Mouse (Mus musculus): ENCODE measurements around the gene Ugt2b34. TPM values are rescaled to one million over a fixed set of nuclear protein-coding genes. Genes with fewer than 3 reads are reported as not detected.

Gene Ugt2b34
- total and polyA plus RNA-seq, 2 experiments from 2014 or later, result not detected

- 88% methylated on average over 1 of the region's 1 CpGs for WGBS
- ATAC-seq (ENCODE audit: low FRiP score), result no peak
- Histone ChIP-seq H3K9me3 (ENCODE audit: low read length) (0 out of 2 replicates have a peak, but pooled peaks cover 5% of the 10 kb centered on the region), H3K27me3 (ENCODE audit: insufficient read depth, low read length) (no peaks in the 10 kb centered on the region), H3K4me2 (ENCODE audit: low read depth, low read length, poor library complexity, severe bottlenecking) (no peak overlapping the region), H3K4me1 (ENCODE audit: insufficient read depth, low read length) (no peaks in the 10 kb centered on the region), H3K9ac (replicated peaks; ENCODE audit: low read length, poor library complexity, severe bottlenecking) (no peak overlapping the region), H3K36me3 (ENCODE audit: insufficient read depth, low read length) (no peaks in the 10 kb centered on the region), H3K27ac (ENCODE audit: low read depth, low read length) (no peak overlapping the region), H3K4me3 (ENCODE audit: low read depth, low read length) (no peak overlapping the region)
- DNase-seq (ENCODE audit: low spot score), result no peak
- TF ChIP-seq CTCF (IDR thresholded peaks at IDR 0.05), result no peak
Measured at GRCm38 (mm10) chr5:86889933-86890332, 16.8 kb downstream of the Ugt2b34 start.

GRCm38 (mm10) chr5:86888420-86888819, 18.3 kb downstream of the Ugt2b34 start:
- Histone ChIP-seq H3K36me3 (ENCODE audit: insufficient read depth, low read length) (no peaks in the 10 kb centered on the region), H3K9ac (replicated peaks; ENCODE audit: low read length, poor library complexity, severe bottlenecking) (no peak overlapping the region), H3K27ac (ENCODE audit: low read depth, low read length) (no peak overlapping the region), H3K4me3 (ENCODE audit: low read depth, low read length) (no peak overlapping the region), H3K4me1 (ENCODE audit: insufficient read depth, low read length) (no peaks in the 10 kb centered on the region), H3K4me2 (ENCODE audit: low read depth, low read length, poor library complexity, severe bottlenecking) (no peak overlapping the region), H3K27me3 (ENCODE audit: insufficient read depth, low read length) (no peaks in the 10 kb centered on the region), H3K9me3 (ENCODE audit: low read length) (no peaks in the 10 kb centered on the region)
- DNase-seq (ENCODE audit: low spot score), result no peak
- ATAC-seq (ENCODE audit: low FRiP score), result no peak
- TF ChIP-seq CTCF (IDR thresholded peaks at IDR 0.05), result no peak
- WGBS, result 84% methylated on average over 1 of the region's 1 CpGs

DNA sequence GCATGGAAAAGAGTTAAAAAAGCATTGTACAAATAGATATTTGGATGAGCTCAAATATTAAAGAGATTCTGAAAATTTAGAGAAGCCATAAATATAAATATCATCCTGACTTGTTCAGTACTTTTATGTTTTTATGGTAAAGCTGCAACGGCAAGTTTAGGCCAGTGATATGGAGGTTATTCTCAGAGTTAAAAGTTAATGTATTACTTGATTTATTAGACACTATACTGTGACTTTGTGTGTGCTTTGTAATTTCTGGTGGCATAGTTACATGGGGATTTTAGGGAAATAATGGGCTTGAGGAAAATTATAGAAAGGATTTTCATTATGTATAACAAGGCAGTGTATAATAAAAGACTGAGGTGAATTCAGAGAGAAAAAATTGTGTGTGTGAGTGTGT, 19.7 kb downstream of the Ugt2b34 start:
- DNase-seq (ENCODE audit: low spot score), result no peak
- Histone ChIP-seq H3K4me1 (ENCODE audit: insufficient read depth, low read length) (no peaks in the 10 kb centered on the region), H3K27me3 (ENCODE audit: insufficient read depth, low read length) (no peaks in the 10 kb centered on the region), H3K4me2 (ENCODE audit: low read depth, low read length, poor library complexity, severe bottlenecking) (no peak overlapping the region), H3K36me3 (ENCODE audit: insufficient read depth, low read length) (no peaks in the 10 kb centered on the region), H3K9ac (replicated peaks; ENCODE audit: low read length, poor library complexity, severe bottlenecking) (no peak overlapping the region), H3K4me3 (ENCODE audit: low read depth, low read length) (no peak overlapping the region), H3K27ac (ENCODE audit: low read depth, low read length) (no peak overlapping the region), H3K9me3 (ENCODE audit: low read length) (no peaks in the 10 kb centered on the region)
- ATAC-seq (ENCODE audit: low FRiP score), result no peak
- WGBS, result 93% methylated on average over 1 of the region's 1 CpGs
- no peak for TF ChIP-seq CTCF (IDR thresholded peaks at IDR 0.05)

DNA sequence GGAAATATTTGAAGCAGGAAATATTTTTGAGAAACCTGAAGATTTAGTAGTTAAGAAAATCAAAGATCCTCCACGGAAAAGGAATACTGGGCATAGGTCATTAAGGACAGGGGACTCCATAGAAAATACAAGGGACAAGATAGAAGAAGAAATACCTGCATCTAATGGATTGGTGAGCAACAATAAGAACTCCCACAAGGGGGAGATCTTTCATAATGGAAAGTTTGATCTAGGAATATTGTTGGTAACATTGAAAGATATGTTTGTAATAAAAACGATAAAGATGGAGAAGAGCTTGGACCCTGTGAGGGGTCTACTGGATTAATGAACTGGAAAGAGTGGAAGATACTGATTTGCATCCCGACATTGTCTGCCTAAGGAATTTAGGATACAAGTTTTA, 20.1 kb downstream of the Ugt2b34 start:
- ATAC-seq (ENCODE audit: low FRiP score) (no peak), DNase-seq (ENCODE audit: low spot score) (peak; percentile 60)
- 44% methylated on average over 3 of the region's 3 CpGs for WGBS
- Histone ChIP-seq H3K4me3 (ENCODE audit: low read depth, low read length) (no peak overlapping the region), H3K36me3 (ENCODE audit: insufficient read depth, low read length) (no peaks in the 10 kb centered on the region), H3K9me3 (ENCODE audit: low read length) (no peaks in the 10 kb centered on the region), H3K9ac (replicated peaks; ENCODE audit: low read length, poor library complexity, severe bottlenecking) (no peak overlapping the region), H3K4me2 (ENCODE audit: low read depth, low read length, poor library complexity, severe bottlenecking) (no peak overlapping the region), H3K27me3 (ENCODE audit: insufficient read depth, low read length) (no peaks in the 10 kb centered on the region), H3K27ac (ENCODE audit: low read depth, low read length) (no peak overlapping the region), H3K4me1 (ENCODE audit: insufficient read depth, low read length) (no peaks in the 10 kb centered on the region)
- TF ChIP-seq CTCF (IDR thresholded peaks at IDR 0.05), result peak; percentile 74

DNA sequence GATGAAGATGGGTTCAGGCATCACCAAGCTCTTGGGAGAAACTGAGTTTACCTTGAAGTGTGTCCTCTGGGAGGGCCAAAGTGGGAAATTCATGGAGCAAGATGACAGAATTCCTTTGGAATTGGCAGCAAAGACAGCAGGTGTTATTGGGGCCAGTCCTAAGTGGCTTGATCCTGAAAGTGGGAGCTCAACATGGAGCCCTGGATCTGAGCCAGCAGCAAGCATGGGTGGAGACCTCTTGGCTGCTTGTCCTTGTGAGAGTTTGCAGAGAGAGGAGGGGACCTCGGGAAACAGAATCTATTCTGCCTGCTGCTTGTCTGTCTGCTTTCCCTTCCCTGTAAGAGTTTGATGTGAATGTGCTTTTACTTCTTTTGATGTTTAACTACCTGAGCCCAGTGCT, 34.9 kb downstream of the Ugt2b34 start:
- H3K27me3 ChIP-seq (ENCODE audit: insufficient read depth, low read length), result no peaks in the 10 kb centered on the region
- no peaks in the 10 kb centered on the region for H3K9me3 ChIP-seq (ENCODE audit: low read length)
- H3K4me3 ChIP-seq (ENCODE audit: low read depth, low read length), result no peak overlapping the region
- no peak overlapping the region for H3K9ac ChIP-seq (replicated peaks; ENCODE audit: low read length, poor library complexity, severe bottlenecking)
- no peak for ATAC-seq (ENCODE audit: low FRiP score)
- H3K4me2 ChIP-seq (ENCODE audit: low read depth, low read length, poor library complexity, severe bottlenecking), result no peak overlapping the region
- DNase-seq (ENCODE audit: low spot score), result no peak
- 53% methylated on average over 1 of the region's 1 CpGs for WGBS
- TF ChIP-seq CTCF (IDR thresholded peaks at IDR 0.05), result no peak
- no peak overlapping the region for H3K27ac ChIP-seq (ENCODE audit: low read depth, low read length)
- no peaks in the 10 kb centered on the region for H3K36me3 ChIP-seq (ENCODE audit: insufficient read depth, low read length)
- no peaks in the 10 kb centered on the region for H3K4me1 ChIP-seq (ENCODE audit: insufficient read depth, low read length)

DNA sequence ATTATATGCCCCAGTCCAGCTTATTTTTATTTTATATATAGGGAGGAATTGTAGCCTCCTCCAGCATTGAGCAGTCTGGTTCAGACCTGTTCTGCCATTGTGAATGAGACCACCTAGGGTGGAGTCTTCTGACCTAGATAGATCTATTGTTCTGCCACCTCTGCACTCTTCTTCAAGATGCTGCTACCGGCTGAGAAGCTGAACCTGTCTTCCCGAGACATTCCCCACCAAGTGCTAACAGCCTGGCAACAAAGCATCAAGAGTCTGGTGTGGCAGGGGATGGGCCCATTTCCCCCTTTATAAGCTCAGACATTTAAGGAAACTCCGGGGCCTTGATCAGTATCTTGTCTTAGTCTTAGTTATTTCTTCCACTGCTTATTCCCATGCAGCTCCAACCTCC, 48.4 kb downstream of the Ugt2b34 start:
- DNase-seq (ENCODE audit: low spot score) (no peak), ATAC-seq (ENCODE audit: low FRiP score) (no peak)
- no peak overlapping the region for H3K4me3 ChIP-seq (ENCODE audit: low read depth, low read length)
- no peak overlapping the region for H3K4me2 ChIP-seq (ENCODE audit: low read depth, low read length, poor library complexity, severe bottlenecking)
- no peak overlapping the region for H3K9ac ChIP-seq (replicated peaks; ENCODE audit: low read length, poor library complexity, severe bottlenecking)
- WGBS, result 44% methylated on average over 3 of the region's 3 CpGs
- H3K4me1 ChIP-seq (ENCODE audit: insufficient read depth, low read length), result no peaks in the 10 kb centered on the region
- no peaks in the 10 kb centered on the region for H3K9me3 ChIP-seq (ENCODE audit: low read length)
- H3K27ac ChIP-seq (ENCODE audit: low read depth, low read length), result no peak overlapping the region
- no peak for TF ChIP-seq CTCF (IDR thresholded peaks at IDR 0.05)
- H3K36me3 ChIP-seq (ENCODE audit: insufficient read depth, low read length), result no peaks in the 10 kb centered on the region
- no peaks in the 10 kb centered on the region for H3K27me3 ChIP-seq (ENCODE audit: insufficient read depth, low read length)
